Mouse (Mus musculus): ENCODE measurements around the gene BC051019. TPM values are rescaled to one million over a fixed set of nuclear protein-coding genes. Genes with fewer than 3 reads are reported as not detected.

BC051019 gene
- polyA plus RNA-seq, 1 experiment from 2014 or later, result 0.25 TPM

DNA sequence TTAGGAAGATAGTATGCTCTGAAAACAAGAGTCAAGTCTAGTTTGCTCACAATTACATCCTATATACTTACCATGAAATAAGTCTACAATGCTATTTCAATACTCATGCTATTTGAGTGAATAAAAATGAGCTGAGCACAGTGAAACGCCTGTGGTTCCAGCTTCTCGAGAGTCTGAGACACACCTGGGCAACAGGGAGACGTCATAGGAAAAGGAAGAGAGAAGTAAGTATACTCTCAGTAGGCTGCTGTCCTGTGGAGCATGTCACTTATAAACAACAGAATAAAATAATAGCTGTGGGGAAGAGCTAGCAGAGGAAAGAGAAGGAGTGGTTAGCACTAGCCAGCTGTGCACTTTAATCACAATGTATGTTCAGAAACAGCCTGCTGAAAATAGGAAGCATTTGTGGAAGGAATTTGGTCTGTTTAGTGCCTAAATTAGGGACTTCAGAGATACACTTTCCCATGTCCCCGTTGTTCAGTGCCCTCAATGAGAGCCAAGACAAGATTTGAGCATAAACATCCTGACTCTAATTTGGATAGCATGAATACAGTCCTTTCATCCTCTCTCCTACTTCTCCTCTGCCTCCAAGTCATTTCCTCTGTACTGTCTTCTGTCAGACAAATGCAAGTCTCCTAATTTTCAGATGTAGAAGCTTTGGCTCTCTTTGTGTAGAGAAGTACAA, 48.6 kb downstream of the BC051019 start:
- TF ChIP-seq EP300 (optimal IDR thresholded peaks at IDR 0.05), result no peak
- no peak overlapping the region for H3K4me2 ChIP-seq (replicated peaks; ENCODE audit: low read depth)
- H3K9me3 ChIP-seq (ENCODE audit: control insufficient read depth, low read length), result no peaks in the 10 kb centered on the region
- no peaks in the 10 kb centered on the region for H3K27me3 ChIP-seq (ENCODE audit: control insufficient read depth, insufficient read depth, low read length)
- H3K9ac ChIP-seq (ENCODE audit: low read length), result no peak overlapping the region
- no peaks in the 10 kb centered on the region for H3K36me3 ChIP-seq (ENCODE audit: control insufficient read depth, insufficient read depth, low read length)
- no peak overlapping the region for H3K4me3 ChIP-seq (ENCODE audit: low read depth, low read length)
- ATAC-seq (ENCODE audit: low FRiP score, low TSS enrichment) (no peak), DNase-seq (ENCODE audit: low spot score) (no peak)
- H3K4me1 ChIP-seq (replicated peaks; ENCODE audit: control insufficient read depth, insufficient read depth), result 0 out of 2 replicates have a peak, but pooled peaks cover 2% of the 10 kb centered on the region
- H3K27ac ChIP-seq (replicated peaks), result 0 out of 2 replicates have a peak overlapping the region, but pooled peaks have one; percentile 20
- 29% methylated on average over 4 of the region's 4 CpGs for WGBS

GRCm38 (mm10) chr7:109671581-109672471, 51.8 kb downstream of the BC051019 start:
- peak; percentile 85 for TF ChIP-seq EP300 (optimal IDR thresholded peaks at IDR 0.05)
- no peak for TF ChIP-seq CTCF (IDR thresholded peaks at IDR 0.05; ENCODE audit: low read depth)
- Histone ChIP-seq H3K4me1 (replicated peaks; ENCODE audit: control insufficient read depth, insufficient read depth) (peaks cover 2% of the 10 kb centered on the region; the same call in 1 of the 2 replicates), H3K9me3 (ENCODE audit: control insufficient read depth, low read length) (no peaks in the 10 kb centered on the region), H3K36me3 (ENCODE audit: control insufficient read depth, insufficient read depth, low read length) (no peaks in the 10 kb centered on the region), H3K4me2 (replicated peaks; ENCODE audit: low read depth) (peak overlapping the region; percentile 86), H3K27ac (replicated peaks) (peak overlapping the region; percentile 95), H3K27me3 (ENCODE audit: control insufficient read depth, insufficient read depth, low read length) (no peaks in the 10 kb centered on the region), H3K9ac (ENCODE audit: low read length) (peak overlapping the region; percentile 86), H3K4me3 (ENCODE audit: low read depth, low read length) (peak overlapping the region; percentile 78)
- DNase-seq (ENCODE audit: low spot score) (peak; percentile 79), ATAC-seq (ENCODE audit: low FRiP score, low TSS enrichment) (peak; percentile 94)
- WGBS, result under 1% methylated on average over 36 of the region's 44 CpGs

- H3K9ac ChIP-seq (ENCODE audit: low read length), result 0 out of 2 replicates have a peak overlapping the region, but pooled peaks have one; percentile 18
Measured at GRCm38 (mm10) chr7:109669426-109670170, 54.1 kb downstream of the BC051019 start.

GRCm38 (mm10) chr7:109666664-109667063, 57.0 kb downstream of the BC051019 start:
- H3K4me1 ChIP-seq (replicated peaks; ENCODE audit: control insufficient read depth, insufficient read depth), result no peaks in the 10 kb centered on the region; the same call in 1 of the 2 replicates
- no peak overlapping the region for H3K4me2 ChIP-seq (replicated peaks; ENCODE audit: low read depth)
- H3K4me3 ChIP-seq (ENCODE audit: low read depth, low read length), result no peak overlapping the region
- WGBS, result 60% methylated on average over 5 of the region's 5 CpGs
- H3K27ac ChIP-seq (replicated peaks), result no peak overlapping the region
- no peak for DNase-seq (ENCODE audit: low spot score)
- no peak overlapping the region for H3K9ac ChIP-seq (ENCODE audit: low read length)
- H3K9me3 ChIP-seq (ENCODE audit: control insufficient read depth, low read length), result no peaks in the 10 kb centered on the region
- no peaks in the 10 kb centered on the region for H3K27me3 ChIP-seq (ENCODE audit: control insufficient read depth, insufficient read depth, low read length)
- no peaks in the 10 kb centered on the region for H3K36me3 ChIP-seq (ENCODE audit: control insufficient read depth, insufficient read depth, low read length)
- no peak for ATAC-seq (ENCODE audit: low FRiP score, low TSS enrichment)
- no peak for TF ChIP-seq CTCF (IDR thresholded peaks at IDR 0.05; ENCODE audit: low read depth)
- no peak for TF ChIP-seq EP300 (optimal IDR thresholded peaks at IDR 0.05)

More at GRCm38 (mm10) chr7:109669426-109670170, 54.1 kb downstream of the BC051019 start:
- Histone ChIP-seq H3K27me3 (ENCODE audit: control insufficient read depth, insufficient read depth, low read length) (no peaks in the 10 kb centered on the region), H3K4me3 (ENCODE audit: low read depth, low read length) (peak overlapping the region; percentile 78; the same call in 1 of the 2 replicates), H3K4me2 (replicated peaks; ENCODE audit: low read depth) (peak overlapping the region; percentile 86), H3K4me1 (replicated peaks; ENCODE audit: control insufficient read depth, insufficient read depth) (peaks cover 2% of the 10 kb centered on the region; the same call in 1 of the 2 replicates), H3K9me3 (ENCODE audit: control insufficient read depth, low read length) (no peaks in the 10 kb centered on the region), H3K36me3 (ENCODE audit: control insufficient read depth, insufficient read depth, low read length) (no peaks in the 10 kb centered on the region), H3K27ac (replicated peaks) (no peak overlapping the region)
- DNase-seq (ENCODE audit: low spot score), result no peak
- WGBS, result 64% methylated on average over 5 of the region's 5 CpGs
- TF ChIP-seq EP300 (optimal IDR thresholded peaks at IDR 0.05), result no peak
- TF ChIP-seq CTCF (IDR thresholded peaks at IDR 0.05; ENCODE audit: low read depth), result no peak
- ATAC-seq (ENCODE audit: low FRiP score, low TSS enrichment), result no peak

GRCm38 (mm10) chr7:109662626-109663025, 61.0 kb downstream of the BC051019 start:
- 74% methylated on average over 4 of the region's 4 CpGs for WGBS
- no peak overlapping the region for H3K4me3 ChIP-seq (ENCODE audit: low read depth, low read length)
- ATAC-seq (ENCODE audit: low FRiP score, low TSS enrichment) (no peak), DNase-seq (ENCODE audit: low spot score) (no peak)
- no peaks in the 10 kb centered on the region for H3K36me3 ChIP-seq (ENCODE audit: control insufficient read depth, insufficient read depth, low read length)
- H3K4me2 ChIP-seq (replicated peaks; ENCODE audit: low read depth), result no peak overlapping the region
- no peaks in the 10 kb centered on the region for H3K27me3 ChIP-seq (ENCODE audit: control insufficient read depth, insufficient read depth, low read length)
- TF ChIP-seq CTCF (IDR thresholded peaks at IDR 0.05; ENCODE audit: low read depth) (no peak), EP300 (optimal IDR thresholded peaks at IDR 0.05) (no peak)
- no peak overlapping the region for H3K9ac ChIP-seq (ENCODE audit: low read length)
- H3K27ac ChIP-seq (replicated peaks), result no peak overlapping the region
- no peaks in the 10 kb centered on the region for H3K4me1 ChIP-seq (replicated peaks; ENCODE audit: control insufficient read depth, insufficient read depth)
- H3K9me3 ChIP-seq (ENCODE audit: control insufficient read depth, low read length), result no peaks in the 10 kb centered on the region

Other genes starting within 250 kb of the BC051019 start
- 0.02 TPM in 2 replicates for gene Trim66, start 215.7 kb downstream of the BC051019 start, polyA plus RNA-seq (2015; fragmentation: Nextera tagmentation; extraction: Ambion mirVana)
- gene Rpl27a, start 204.7 kb downstream of the BC051019 start, polyA plus RNA-seq (2015; fragmentation: Nextera tagmentation; extraction: Ambion mirVana), result 122 and 123 TPM in 2 replicates
- 35.3 and 35.6 TPM in 2 replicates for gene St5, start 20.2 kb downstream of the BC051019 start, polyA plus RNA-seq (2015; fragmentation: Nextera tagmentation; extraction: Ambion mirVana)
- gene Akip1, start 20.2 kb downstream of the BC051019 start, polyA plus RNA-seq (2015; fragmentation: Nextera tagmentation; extraction: Ambion mirVana), result 36.8 and 38.6 TPM in 2 replicates
- gene Ascl3, start 7.9 kb upstream of the BC051019 start, polyA plus RNA-seq (2015; fragmentation: Nextera tagmentation; extraction: Ambion mirVana), result 0.39 and 0.56 TPM in 2 replicates
- gene Tmem9b, start 29.0 kb upstream of the BC051019 start, polyA plus RNA-seq (2015; fragmentation: Nextera tagmentation; extraction: Ambion mirVana), result 103 and 106 TPM in 2 replicates
- 0.63 and 0.73 TPM in 2 replicates for gene Nrip3, start 58.2 kb upstream of the BC051019 start, polyA plus RNA-seq (2015; fragmentation: Nextera tagmentation; extraction: Ambion mirVana)
- 0.79 and 0.96 TPM in 2 replicates for gene Scube2, start 141.8 kb upstream of the BC051019 start, polyA plus RNA-seq (2015; fragmentation: Nextera tagmentation; extraction: Ambion mirVana)
- 13.8 and 14.5 TPM in 2 replicates for gene Dennd5a, start 236.6 kb upstream of the BC051019 start, polyA plus RNA-seq (2015; fragmentation: Nextera tagmentation; extraction: Ambion mirVana)

Data from stomach, postnatal 0 days (tissue).